Mouse (Mus musculus): Measurements from ENCODE around the gene Dnajc12.

- no peak for TF ChIP-seq CTCF (conservative IDR thresholded peaks at IDR 0.05 in 1 of 2, IDR thresholded peaks at IDR 0.05 in 1 of 2; ENCODE audit: low read depth in 2 of 2, low read length in 2 of 2)
- TF ChIP-seq POLR2A (IDR thresholded peaks at IDR 0.05; ENCODE audit: low read depth, low read length) = no peak
- no peak for TF ChIP-seq MAZ (IDR thresholded peaks at IDR 0.05; ENCODE audit: low read depth, low read length)
- no peak for TF ChIP-seq USF1 (IDR thresholded peaks at IDR 0.05; ENCODE audit: low read depth, low read length)
- no peak for TF ChIP-seq HCFC1 (IDR thresholded peaks at IDR 0.05; ENCODE audit: low read depth, low read length)
- no peak for TF ChIP-seq EP300 (IDR thresholded peaks at IDR 0.05; ENCODE audit: low read length)
- TF ChIP-seq TCF12 (IDR thresholded peaks at IDR 0.05; ENCODE audit: low read depth, low read length) = no peak
- no peak for TF ChIP-seq E2F4 (IDR thresholded peaks at IDR 0.05; ENCODE audit: insufficient replicate concordance, low read depth, low read length)
- no peak for TF ChIP-seq MXI1 (IDR thresholded peaks at IDR 0.05; ENCODE audit: low read depth, low read length)
- TF ChIP-seq RCOR1 (conservative IDR thresholded peaks at IDR 0.05; ENCODE audit: low read depth, low read length) = no peak
- no peak for TF ChIP-seq NRF1 (IDR thresholded peaks at IDR 0.05; ENCODE audit: low read depth, low read length)
These were observed 44.9 kb downstream of the Dnajc12 start for GRCm38 (mm10) chr10:63427146-63427545.

Data from CH12.LX (cell line).